In the genomic region with DNA sequence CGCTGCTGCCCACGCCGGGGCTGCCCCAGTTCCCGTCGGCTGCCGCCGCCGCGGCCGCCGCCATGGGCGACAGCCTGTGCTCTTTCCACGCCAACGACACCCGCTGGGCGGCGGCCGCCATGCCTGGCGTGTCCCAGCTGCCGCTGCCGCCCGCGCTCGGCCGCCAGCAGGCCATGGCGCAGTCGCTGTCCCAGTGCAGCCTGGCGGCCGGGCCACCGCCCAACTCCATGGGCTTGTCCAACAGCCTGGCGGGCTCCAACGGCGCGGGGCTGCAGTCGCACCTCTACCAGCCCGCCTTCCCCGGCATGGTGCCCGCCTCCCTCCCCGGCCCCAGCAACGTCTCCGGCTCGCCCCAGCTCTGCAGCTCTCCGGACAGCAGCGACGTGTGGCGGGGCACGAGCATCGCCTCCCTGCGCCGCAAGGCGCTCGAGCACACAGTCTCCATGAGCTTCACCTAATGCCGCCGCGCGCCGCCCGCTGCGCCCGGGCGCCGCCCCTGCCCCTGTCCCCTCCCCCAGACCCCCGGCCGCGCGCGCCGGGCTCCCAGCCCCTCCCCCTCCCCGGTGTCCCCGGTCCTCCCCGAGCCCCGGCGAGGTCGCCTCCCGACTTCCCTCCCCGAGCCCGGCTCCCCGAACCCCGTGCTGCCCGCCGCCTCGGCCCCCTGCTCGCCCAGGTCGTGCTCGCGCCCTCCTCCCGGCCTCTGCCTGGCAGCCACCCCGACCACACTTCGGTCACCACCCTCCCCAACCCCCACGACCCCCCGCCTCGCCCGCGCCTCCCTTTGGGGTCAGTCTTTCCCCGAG, we compare ENCODE assay signal across 9 mouse cellular contexts. TPM values are rescaled to one million over a fixed set of nuclear protein-coding genes. Genes with fewer than 3 reads are reported as not detected.
DNase-seq lines count a peak whose midpoint lies in the region; ATAC-seq and TF ChIP-seq lines count a peak whose summit lies in the region.
"Had no signal": no experiment of that assay in that cellular context is flagged by ENCODE, and none has a peak within 500 bp of the region (broad histone marks: within the 10 kb centered on the region; RNA-seq: fewer than 3 reads in every experiment).

No protein-coding gene starts in this region.

- peak overlapping the region; percentile 92 for H3K4me2 ChIP-seq in embryonic facial prominence, embryonic 13.5 days
- peak overlapping the region; percentile 74 for H3K4me2 ChIP-seq in hindbrain, embryonic 12.5 days (replicated peaks)
- H3K4me2 ChIP-seq in lung, embryonic 16.5 days (ENCODE audit: low read depth, low read length) = peak overlapping the region; percentile 80

- H3K27ac ChIP-seq in kidney, adult 2 months (ENCODE audit: insufficient read depth, low read depth, low read length) = no peak overlapping the region
- no peak overlapping the region for H3K27ac ChIP-seq in embryonic facial prominence, embryonic 13.5 days
- H3K27ac ChIP-seq in hindbrain, embryonic 12.5 days = peak overlapping the region; percentile 75
- no peak overlapping the region for H3K27ac ChIP-seq in lung, embryonic 16.5 days (ENCODE audit: low read length)
- no peak overlapping the region for H3K27ac ChIP-seq in testis, adult 2 months (ENCODE audit: control insufficient read depth, insufficient read depth, low read depth, low read length)

- peak overlapping the region; percentile 26; the same call in 1 of the 2 replicates for H3K4me3 ChIP-seq in kidney, adult 2 months (ENCODE audit: insufficient read depth, low read depth, low read length)
- H3K4me3 ChIP-seq in embryonic facial prominence, embryonic 13.5 days = peak overlapping the region; percentile 49
- peak overlapping the region; percentile 39 for H3K4me3 ChIP-seq in hindbrain, embryonic 12.5 days
- H3K4me3 ChIP-seq in lung, embryonic 16.5 days (ENCODE audit: low read length) = peak overlapping the region; percentile 51
- peak overlapping the region; percentile 33 for H3K4me3 ChIP-seq in testis, adult 2 months (ENCODE audit: control insufficient read depth, low read depth, low read length)

- DNase-seq in kidney, adult 2 months = no peak
- no peak for DNase-seq in kidney, adult 8-10 months
- peak; percentile 53 for DNase-seq in adrenal gland, postnatal 10 days
- DNase-seq in yolk sac, embryonic 10.5 days (ENCODE audit: low spot score) = no peak

- H3K4me1 ChIP-seq in kidney, adult 2 months (ENCODE audit: control insufficient read depth, insufficient read depth, low read length) = 0 out of 2 replicates have a peak, but pooled peaks cover 3% of the 10 kb centered on the region
- H3K4me1 ChIP-seq in embryonic facial prominence, embryonic 13.5 days = peaks cover 21% of the 10 kb centered on the region
- peaks cover 20% of the 10 kb centered on the region for H3K4me1 ChIP-seq in hindbrain, embryonic 12.5 days
- H3K4me1 ChIP-seq in lung, embryonic 16.5 days (replicated peaks; ENCODE audit: control insufficient read depth, insufficient read depth, low read length) = peaks cover 19% of the 10 kb centered on the region
- H3K4me1 ChIP-seq in testis, adult 2 months (ENCODE audit: control insufficient read depth, insufficient read depth, low read length) = peaks cover 20% of the 10 kb centered on the region

- TF ChIP-seq CTCF in kidney, adult 2 months (conservative IDR thresholded peaks at IDR 0.05; ENCODE audit: insufficient read depth, insufficient read length, low read depth, low read length) = no peak
- TF ChIP-seq CTCF in testis, adult 2 months (IDR thresholded peaks at IDR 0.05; ENCODE audit: control insufficient read depth, insufficient read depth, insufficient replicate concordance, low read depth, low read length) = no peak

- TF ChIP-seq POLR2A in kidney, adult 2 months (IDR thresholded peaks at IDR 0.05; ENCODE audit: low read depth, low read length) = no peak
- no peak for TF ChIP-seq POLR2A in testis, adult 2 months (IDR thresholded peaks at IDR 0.05; ENCODE audit: control insufficient read depth, low read depth, low read length)

- 0 out of 2 replicates have a peak, but pooled peaks have one; percentile 67 for ATAC-seq in embryonic facial prominence, embryonic 13.5 days (ENCODE audit: insufficient number of reproducible peaks, insufficient read depth, low FRiP score, low TSS enrichment, low read depth)
- peak; percentile 67 for ATAC-seq in hindbrain, embryonic 12.5 days (ENCODE audit: low FRiP score)
- ATAC-seq in lung, embryonic 16.5 days (ENCODE audit: low read depth) = peak; percentile 81

- H3K36me3 ChIP-seq in kidney, adult 2 months (ENCODE audit: control insufficient read depth, insufficient read depth, low read length) = no peaks in the 10 kb centered on the region
- H3K36me3 ChIP-seq in embryonic facial prominence, embryonic 13.5 days = no peaks in the 10 kb centered on the region
- H3K36me3 ChIP-seq in hindbrain, embryonic 12.5 days = no peaks in the 10 kb centered on the region
- H3K36me3 ChIP-seq in lung, embryonic 16.5 days (ENCODE audit: control insufficient read depth, insufficient read depth, low read length) = no peaks in the 10 kb centered on the region
- no peaks in the 10 kb centered on the region for H3K36me3 ChIP-seq in testis, adult 2 months (ENCODE audit: control insufficient read depth, insufficient read depth, low read length)
- H3K36me3 ChIP-seq: G1E had no signal

- peaks cover 15% of the 10 kb centered on the region for H3K27me3 ChIP-seq in kidney, adult 2 months (replicated peaks; ENCODE audit: control insufficient read depth, insufficient read depth, low read length)
- peaks cover 87% of the 10 kb centered on the region for H3K27me3 ChIP-seq in embryonic facial prominence, embryonic 13.5 days
- peaks cover 82% of the 10 kb centered on the region for H3K27me3 ChIP-seq in hindbrain, embryonic 12.5 days
- peaks cover 84% of the 10 kb centered on the region for H3K27me3 ChIP-seq in lung, embryonic 16.5 days (ENCODE audit: control insufficient read depth, insufficient read depth, low read depth, low read length)
- H3K27me3 ChIP-seq in testis, adult 2 months (ENCODE audit: control insufficient read depth, insufficient read depth, low read length) = no peaks in the 10 kb centered on the region

- WGBS in kidney, adult 2 months = 3% methylated on average over 89 of the region's 95 CpGs
- WGBS in embryonic facial prominence, embryonic 13.5 days = under 1% methylated on average over 70 of the region's 95 CpGs
- WGBS in hindbrain, embryonic 12.5 days = under 1% methylated on average over 92 of the region's 95 CpGs
- WGBS in lung, embryonic 16.5 days = under 1% methylated on average over 55 of the region's 95 CpGs

- peak overlapping the region; percentile 60 for H3K9ac ChIP-seq in embryonic facial prominence, embryonic 13.5 days
- H3K9ac ChIP-seq in hindbrain, embryonic 12.5 days = peak overlapping the region; percentile 58
- H3K9ac ChIP-seq in lung, embryonic 16.5 days (ENCODE audit: low read length) = no peak overlapping the region

- H3K9me3 ChIP-seq in embryonic facial prominence, embryonic 13.5 days = no peaks in the 10 kb centered on the region
- H3K9me3 ChIP-seq in hindbrain, embryonic 12.5 days (replicated peaks) = no peaks in the 10 kb centered on the region
- H3K9me3 ChIP-seq in lung, embryonic 16.5 days (ENCODE audit: control insufficient read depth, low read length) = no peaks in the 10 kb centered on the region

RNA-seq across cellular contexts. Expression of a gene that starts 8.0 kb away (rescaled TPM):
- not detected in 2 replicates for polyA plus RNA-seq in kidney, adult 2 months (2012; rRNA removed)
- total RNA-seq in adrenal gland, postnatal 10 days (2021) = not detected
- polyA plus RNA-seq in embryonic facial prominence, embryonic 13.5 days (2015; fragmentation: Nextera tagmentation; extraction: Ambion mirVana) = not detected in 2 replicates
- polyA plus RNA-seq in hindbrain, embryonic 12.5 days (2016; fragmentation: Nextera tagmentation; extraction: Ambion mirVana) = 11.2 and 15.8 TPM in 2 replicates
- polyA plus RNA-seq in lung, embryonic 16.5 days (2015; fragmentation: Nextera tagmentation; extraction: Ambion mirVana) = not detected in 2 replicates
- not detected in 2 replicates for polyA plus RNA-seq in testis, adult 2 months (2012; rRNA removed)
- total RNA-seq: G1E had no signal

Comparison
In these comparisons a context has a peak if more than half of its experiments do, and no peak if none do; other contexts are left out.
1. RNA of a gene that starts 8.0 kb away (polyA plus RNA-seq): 11.2 to 15.8 TPM in hindbrain, embryonic 12.5 days; not detected in testis, adult 2 months, not detected in kidney, adult 2 months, not detected in embryonic facial prominence, embryonic 13.5 days and not detected in lung, embryonic 16.5 days; every median in the first group is over 10 times any median in the second.
2. Peak in every context shown above with its lines, with median percentiles within 50 percentile points of each other: H3K4me3 ChIP-seq, ATAC-seq and H3K4me2 ChIP-seq.